Comparison of ENCODE assay signal across 18 mouse cellular contexts in the genomic region with DNA sequence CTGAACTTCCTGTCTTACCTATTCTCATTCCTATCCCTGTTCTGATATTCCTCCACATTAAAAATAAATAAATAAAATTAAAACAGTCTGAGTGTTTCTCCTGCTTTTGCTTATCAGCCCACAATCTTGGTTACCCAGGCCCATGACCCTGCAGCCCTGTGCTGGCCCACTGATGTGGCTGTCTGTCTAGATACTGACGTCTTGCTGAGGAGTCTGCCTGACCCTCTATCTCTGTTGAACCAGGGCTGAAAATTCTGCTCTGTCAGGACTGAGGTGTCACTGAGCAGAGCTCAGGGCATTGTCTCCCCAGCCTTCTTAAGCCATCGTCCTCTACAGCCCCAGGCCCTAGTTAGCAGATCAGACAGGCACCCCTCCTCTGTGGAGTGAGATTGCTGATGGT.
"Had no signal": no experiment of that assay in that cellular context is flagged by ENCODE, and none has a peak within 500 bp of the region (broad histone marks: within the 10 kb centered on the region; RNA-seq: fewer than 3 reads in every experiment).

No protein-coding gene starts in this region.

- H3K36me3 ChIP-seq: neural tube, embryonic 13.5 days; neural tube, embryonic 15.5 days had no signal

- H3K4me1 ChIP-seq: neural tube, embryonic 13.5 days; neural tube, embryonic 15.5 days had no signal

- H3K9ac ChIP-seq: lung, embryonic 14.5 days; neural tube, embryonic 13.5 days; neural tube, embryonic 15.5 days had no signal

- H3K4me2 ChIP-seq: lung, embryonic 14.5 days; midbrain, embryonic 11.5 days; neural tube, embryonic 13.5 days; neural tube, embryonic 15.5 days had no signal

- H3K27me3 ChIP-seq: neural tube, embryonic 13.5 days; neural tube, embryonic 15.5 days had no signal

- H3K27ac ChIP-seq: neural tube, embryonic 13.5 days; neural tube, embryonic 15.5 days had no signal

- ATAC-seq: midbrain, embryonic 16.5 days had no signal

- H3K9me3 ChIP-seq: neural tube, embryonic 13.5 days; neural tube, embryonic 15.5 days had no signal

- DNase-seq: lung, adult 18-20 months; lung, embryonic 14.5 days; lung, postnatal 10 days; lung, postnatal 4 days; midbrain, embryonic 14.5 days; retina, postnatal 1 day; right cerebral cortex, adult 18-20 months; right cerebral cortex, postnatal 25 days; right cerebral cortex, postnatal 4 days; spleen, adult 18-20 months; thymus, adult 18-20 months; thymus, postnatal 14 days; thymus, postnatal 36 days had no signal

- H3K4me3 ChIP-seq: myocyte; neural tube, embryonic 13.5 days; neural tube, embryonic 15.5 days had no signal
